Mouse (Mus musculus): Measurements from ENCODE around the gene Xirp1. TPM values are rescaled to one million over a fixed set of nuclear protein-coding genes. Genes with fewer than 3 reads are reported as not detected.

Xirp1 gene
- polyA plus RNA-seq, 1 experiment from 2014 or later = 0.38 TPM

GRCm38 (mm10) chr9:120043115-120043514, 19.7 kb upstream of the Xirp1 start:
- Histone ChIP-seq H3K4me1 (no peaks in the 10 kb centered on the region), H3K27me3 (no peaks in the 10 kb centered on the region), H3K4me3 (replicated peaks) (no peak overlapping the region), H3K4me2 (no peak overlapping the region), H3K27ac (no peak overlapping the region), H3K9me3 (replicated peaks) (no peaks in the 10 kb centered on the region), H3K9ac (no peak overlapping the region), H3K36me3 (no peaks in the 10 kb centered on the region)
- ATAC-seq (replicated peaks; ENCODE audit: low FRiP score) = no peak
- WGBS = 87% methylated on average over 7 of the region's 7 CpGs

GRCm38 (mm10) chr9:120037414-120037813, 14.0 kb upstream of the Xirp1 start:
- H3K36me3 ChIP-seq = no peaks in the 10 kb centered on the region
- H3K4me2 ChIP-seq = no peak overlapping the region
- no peaks in the 10 kb centered on the region for H3K9me3 ChIP-seq (replicated peaks)
- no peak overlapping the region for H3K27ac ChIP-seq
- no peaks in the 10 kb centered on the region for H3K27me3 ChIP-seq
- 83% methylated on average over 7 of the region's 7 CpGs for WGBS
- H3K9ac ChIP-seq = no peak overlapping the region
- H3K4me3 ChIP-seq (replicated peaks) = no peak overlapping the region
- H3K4me1 ChIP-seq = no peaks in the 10 kb centered on the region
- no peak for ATAC-seq (replicated peaks; ENCODE audit: low FRiP score)

- H3K4me1 ChIP-seq = no peaks in the 10 kb centered on the region
- no peak overlapping the region for H3K4me3 ChIP-seq (replicated peaks)
- no peak for ATAC-seq (replicated peaks; ENCODE audit: low FRiP score)
- H3K9me3 ChIP-seq (replicated peaks) = no peaks in the 10 kb centered on the region
- H3K27ac ChIP-seq = no peak overlapping the region
- no peak overlapping the region for H3K9ac ChIP-seq
- WGBS = 69% methylated on average over 8 of the region's 8 CpGs
- H3K36me3 ChIP-seq = no peaks in the 10 kb centered on the region
- no peak overlapping the region for H3K4me2 ChIP-seq
- no peaks in the 10 kb centered on the region for H3K27me3 ChIP-seq
These were observed 11.0 kb upstream of the Xirp1 start for GRCm38 (mm10) chr9:120034375-120034774.

- no peaks in the 10 kb centered on the region for H3K27me3 ChIP-seq
- H3K9me3 ChIP-seq (replicated peaks) = no peaks in the 10 kb centered on the region
- H3K36me3 ChIP-seq = no peaks in the 10 kb centered on the region
- H3K4me1 ChIP-seq = no peaks in the 10 kb centered on the region
- WGBS = 86% methylated on average over 6 of the region's 6 CpGs
- no peak overlapping the region for H3K4me3 ChIP-seq (replicated peaks)
- no peak overlapping the region for H3K4me2 ChIP-seq
- ATAC-seq (replicated peaks; ENCODE audit: low FRiP score) = no peak
- H3K9ac ChIP-seq = no peak overlapping the region
- no peak overlapping the region for H3K27ac ChIP-seq
These were observed 9.3 kb upstream of the Xirp1 start for GRCm38 (mm10) chr9:120032710-120033109.

GRCm38 (mm10) chr9:120030421-120030820, 7.0 kb upstream of the Xirp1 start:
- Histone ChIP-seq H3K36me3 (no peaks in the 10 kb centered on the region), H3K9me3 (replicated peaks) (no peaks in the 10 kb centered on the region), H3K9ac (no peak overlapping the region), H3K4me2 (no peak overlapping the region), H3K27ac (no peak overlapping the region), H3K4me3 (replicated peaks) (no peak overlapping the region), H3K27me3 (no peaks in the 10 kb centered on the region), H3K4me1 (peaks cover 4% of the 10 kb centered on the region; the same call in 1 of the 2 replicates)
- ATAC-seq (replicated peaks; ENCODE audit: low FRiP score) = no peak
- 87% methylated on average over 10 of the region's 10 CpGs for WGBS

GRCm38 (mm10) chr9:120029880-120030279, 6.5 kb upstream of the Xirp1 start:
- Histone ChIP-seq H3K4me2 (no peak overlapping the region), H3K9me3 (replicated peaks) (no peaks in the 10 kb centered on the region)

GRCm38 (mm10) chr9:120027401-120028151, 4.2 kb upstream of the Xirp1 start:
- 24% methylated on average over 14 of the region's 14 CpGs for WGBS
- H3K9me3 ChIP-seq (replicated peaks) = no peaks in the 10 kb centered on the region
- H3K27me3 ChIP-seq = no peaks in the 10 kb centered on the region
- no peak overlapping the region for H3K4me3 ChIP-seq (replicated peaks)
- no peak overlapping the region for H3K4me2 ChIP-seq
- H3K27ac ChIP-seq = no peak overlapping the region
- ATAC-seq (replicated peaks; ENCODE audit: low FRiP score) = 0 out of 2 replicates have a peak, but pooled peaks have one; percentile 58
- peaks cover 4% of the 10 kb centered on the region; the same call in 1 of the 2 replicates for H3K4me1 ChIP-seq
- no peak overlapping the region for H3K9ac ChIP-seq
- H3K36me3 ChIP-seq = no peaks in the 10 kb centered on the region

More at GRCm38 (mm10) chr9:120029880-120030279, 6.5 kb upstream of the Xirp1 start:
- peaks cover 4% of the 10 kb centered on the region; the same call in 1 of the 2 replicates for H3K4me1 ChIP-seq
- no peaks in the 10 kb centered on the region for H3K27me3 ChIP-seq
- WGBS = 91% methylated on average over 6 of the region's 6 CpGs
- H3K36me3 ChIP-seq = no peaks in the 10 kb centered on the region
- H3K4me3 ChIP-seq (replicated peaks) = no peak overlapping the region
- no peak for ATAC-seq (replicated peaks; ENCODE audit: low FRiP score)
- no peak overlapping the region for H3K9ac ChIP-seq
- H3K27ac ChIP-seq = no peak overlapping the region

GRCm38 (mm10) chr9:120024625-120025024, 1.2 kb upstream of the Xirp1 start:
- Histone ChIP-seq H3K27ac (no peak overlapping the region), H3K4me1 (peaks cover 10% of the 10 kb centered on the region), H3K4me2 (no peak overlapping the region), H3K9me3 (replicated peaks) (no peaks in the 10 kb centered on the region), H3K27me3 (no peaks in the 10 kb centered on the region), H3K36me3 (no peaks in the 10 kb centered on the region), H3K4me3 (replicated peaks) (no peak overlapping the region), H3K9ac (no peak overlapping the region)
- no peak for ATAC-seq (replicated peaks; ENCODE audit: low FRiP score)
- WGBS = 78% methylated on average over 5 of the region's 5 CpGs

- Histone ChIP-seq H3K27me3 (no peaks in the 10 kb centered on the region), H3K27ac (no peak overlapping the region), H3K4me1 (peaks cover 10% of the 10 kb centered on the region), H3K9me3 (replicated peaks) (no peaks in the 10 kb centered on the region), H3K9ac (no peak overlapping the region), H3K4me2 (no peak overlapping the region), H3K4me3 (replicated peaks) (no peak overlapping the region), H3K36me3 (no peaks in the 10 kb centered on the region)
- no peak for ATAC-seq (replicated peaks; ENCODE audit: low FRiP score)
- 82% methylated on average over 10 of the region's 10 CpGs for WGBS
These were observed 773 bp upstream of the Xirp1 start for GRCm38 (mm10) chr9:120024171-120024570.

GRCm38 (mm10) chr9:120021164-120021563, 2.2 kb downstream of the Xirp1 start:
- H3K9ac ChIP-seq = no peak overlapping the region
- H3K27ac ChIP-seq = no peak overlapping the region
- H3K4me1 ChIP-seq = peaks cover 13% of the 10 kb centered on the region; the same call in 1 of the 2 replicates
- 63% methylated on average over 5 of the region's 5 CpGs for WGBS
- no peaks in the 10 kb centered on the region for H3K27me3 ChIP-seq
- no peak overlapping the region for H3K4me3 ChIP-seq (replicated peaks)
- ATAC-seq (replicated peaks; ENCODE audit: low FRiP score) = no peak
- no peaks in the 10 kb centered on the region for H3K36me3 ChIP-seq
- no peak overlapping the region for H3K4me2 ChIP-seq
- no peaks in the 10 kb centered on the region for H3K9me3 ChIP-seq (replicated peaks)

GRCm38 (mm10) chr9:120020285-120020890, 3.0 kb downstream of the Xirp1 start:
- H3K4me2 ChIP-seq = no peak overlapping the region
- H3K9me3 ChIP-seq (replicated peaks) = no peaks in the 10 kb centered on the region
- no peak overlapping the region for H3K9ac ChIP-seq
- peaks cover 13% of the 10 kb centered on the region; the same call in 1 of the 2 replicates for H3K4me1 ChIP-seq
- no peaks in the 10 kb centered on the region for H3K36me3 ChIP-seq
- no peak overlapping the region for H3K4me3 ChIP-seq (replicated peaks)
- H3K27me3 ChIP-seq = no peaks in the 10 kb centered on the region
- WGBS = 42% methylated on average over 7 of the region's 7 CpGs
- H3K27ac ChIP-seq = 0 out of 2 replicates have a peak overlapping the region, but pooled peaks have one; percentile 32
- ATAC-seq (replicated peaks; ENCODE audit: low FRiP score) = no peak

- Histone ChIP-seq H3K4me3 (replicated peaks) (no peak overlapping the region), H3K4me2 (no peak overlapping the region), H3K36me3 (no peaks in the 10 kb centered on the region), H3K27me3 (peaks cover 9% of the 10 kb centered on the region; the same call in 1 of the 2 replicates), H3K9ac (no peak overlapping the region), H3K9me3 (replicated peaks) (no peaks in the 10 kb centered on the region), H3K27ac (no peak overlapping the region), H3K4me1 (peaks cover 13% of the 10 kb centered on the region; the same call in 1 of the 2 replicates)
- WGBS = 48% methylated on average over 10 of the region's 10 CpGs
- no peak for ATAC-seq (replicated peaks; ENCODE audit: low FRiP score)
These were observed 6.4 kb downstream of the Xirp1 start for GRCm38 (mm10) chr9:120016956-120017355.
